Mouse (Mus musculus) bone marrow macrophage, adult 2 months (primary cell): ENCODE measurements at regions not wholly inside any gene's neighbourhood (a gene's known extent, or its start where the extent isn't known, plus 50 kb on each side); places are given as distances from the start of the nearest gene placed in this dataset.

Experiments
- CTCF ChIP-seq: IDR thresholded peaks from 2 replicates; pipeline ENCODE4 v1.5.1; 2012; ENCODE audit warnings: low read depth, mild to moderate bottlenecking, low read length, moderate library complexity
- POLR2A ChIP-seq: IDR thresholded peaks from 2 replicates; pipeline ENCODE4 v1.6.1; 2012; ENCODE audit warnings: mild to moderate bottlenecking, low read depth, low read length, borderline replicate concordance

GRCm38 (mm10) chr17:63689291-63689690 lies 173.6 kb upstream of the Fer start:
- no peak for TF ChIP-seq POLR2A
- TF ChIP-seq CTCF, result no peak
